Mouse (Mus musculus): ENCODE data around the gene Gsg1l.

The Gsg1l gene

GRCm38 (mm10) chr7:125983902-125984841 is 98.0 kb downstream of the Gsg1l start:
- no peak for DNase-seq (ENCODE audit: low read depth, low spot score)

DNA sequence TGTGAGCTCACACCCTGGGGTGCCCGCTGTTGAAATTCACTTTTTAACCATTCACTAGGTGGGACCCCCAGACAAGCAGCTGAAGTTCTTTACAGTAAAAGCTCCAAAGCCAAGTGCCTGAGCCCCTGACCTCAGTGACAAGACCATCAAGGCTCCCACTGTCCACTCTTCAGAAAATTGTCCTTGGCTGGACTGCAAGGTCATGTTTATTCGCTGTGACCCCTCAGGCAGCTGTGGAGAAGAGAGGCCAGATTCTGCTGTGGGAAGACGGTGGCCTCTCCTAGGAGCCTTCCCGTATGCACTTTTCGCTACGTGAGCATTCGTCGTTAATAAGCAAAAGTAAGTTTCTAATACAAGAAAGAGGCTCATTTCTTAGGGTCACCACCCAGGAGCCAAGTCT is 102.6 kb downstream of the Gsg1l start:
- no peak for DNase-seq (ENCODE audit: low read depth, low spot score)

- DNase-seq (ENCODE audit: low read depth, low spot score), result no peak
Measured at GRCm38 (mm10) chr7:125976695-125977094, 105.5 kb downstream of the Gsg1l start.

- no peak for DNase-seq (ENCODE audit: low read depth, low spot score)
Measured at GRCm38 (mm10) chr7:125975414-125975813, 106.8 kb downstream of the Gsg1l start.

DNA sequence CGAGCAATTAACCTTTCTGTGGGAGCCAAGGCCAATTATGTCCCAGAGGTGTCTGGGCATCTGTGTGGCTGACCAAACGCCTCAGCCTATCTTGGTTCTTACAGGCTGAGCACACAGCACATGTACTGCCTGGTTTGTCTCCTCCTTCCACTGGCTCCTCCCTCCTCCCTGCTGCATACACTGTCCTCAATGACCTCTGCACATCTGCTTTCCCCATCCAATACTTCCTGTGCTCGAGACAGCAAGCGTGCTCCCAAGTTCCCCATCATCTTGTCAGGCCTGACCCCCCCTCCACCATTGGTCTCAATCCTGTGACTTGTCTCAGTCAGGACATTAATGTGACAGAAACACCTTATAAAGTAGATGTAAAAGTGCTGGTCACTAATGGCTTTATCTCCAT is 108.3 kb downstream of the Gsg1l start:
- DNase-seq (ENCODE audit: low read depth, low spot score), result peak; percentile 14

DNA sequence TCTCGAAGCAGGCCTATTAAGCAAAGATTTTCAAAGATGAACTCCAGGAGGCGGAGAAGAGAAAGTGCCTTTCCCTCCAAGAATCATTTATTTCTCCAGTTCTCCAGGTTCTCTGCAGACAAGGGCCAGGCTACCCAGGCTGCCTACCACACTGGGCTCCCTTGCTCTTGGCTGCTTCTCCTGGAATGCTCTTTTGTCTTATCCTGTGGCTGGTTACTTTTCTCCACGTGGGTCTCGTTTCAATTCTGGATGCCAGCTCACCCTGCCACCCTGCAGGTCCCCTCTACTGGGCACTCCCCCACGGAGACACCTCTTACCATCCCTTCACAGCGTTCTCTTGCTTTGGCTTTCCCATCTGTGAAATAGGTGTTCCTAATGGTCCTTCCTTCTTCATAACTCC is 109.4 kb downstream of the Gsg1l start:
- DNase-seq (ENCODE audit: low read depth, low spot score), result no peak

GRCm38 (mm10) chr7:125972174-125972672 is 110.0 kb downstream of the Gsg1l start:
- no peak for DNase-seq (ENCODE audit: low read depth, low spot score)

- DNase-seq (ENCODE audit: low read depth, low spot score), result no peak
Measured at GRCm38 (mm10) chr7:125969076-125969475, 113.1 kb downstream of the Gsg1l start.

DNA sequence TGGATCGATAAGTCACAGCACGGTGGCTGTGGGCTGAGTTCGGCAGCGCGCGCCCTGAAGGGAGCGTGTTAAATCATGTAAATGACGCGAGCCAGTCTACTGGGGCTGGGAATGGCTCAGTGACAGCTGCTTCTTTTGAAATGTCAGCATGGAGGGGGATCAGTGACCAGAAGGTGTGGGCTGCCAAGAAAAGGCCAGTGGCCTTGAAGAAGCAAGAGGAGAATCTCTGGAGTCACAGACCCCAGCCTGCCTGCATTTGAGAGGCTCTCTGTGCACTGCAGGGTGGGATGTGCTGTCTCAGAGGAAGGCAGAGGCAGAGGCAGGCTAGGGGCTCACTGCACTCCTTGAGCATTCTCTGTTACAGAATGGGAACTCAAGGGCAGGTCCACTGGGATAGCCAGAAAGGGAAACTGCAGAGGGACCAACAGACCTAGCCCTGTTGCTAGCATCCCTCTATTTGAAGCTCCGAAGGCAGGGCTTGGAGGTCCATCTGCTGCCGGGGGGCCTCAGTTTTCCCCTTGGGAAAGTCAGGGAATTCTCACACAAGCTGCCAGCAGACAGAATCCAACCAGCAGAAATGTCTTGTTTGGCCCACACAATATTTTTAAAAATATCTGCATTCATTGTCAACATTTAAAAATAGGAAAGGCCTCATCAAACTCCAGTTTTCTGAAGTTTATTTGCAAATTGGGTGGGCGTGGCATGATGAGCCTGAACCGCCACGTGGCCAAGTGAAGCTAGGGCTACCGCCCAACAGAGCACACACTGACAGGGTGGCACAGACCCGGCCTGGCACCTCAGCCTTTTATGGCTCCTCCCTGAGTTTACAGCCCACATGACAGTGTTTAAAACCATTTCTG is 115.6 kb downstream of the Gsg1l start:
- no peak for DNase-seq (ENCODE audit: low read depth, low spot score)

- DNase-seq (ENCODE audit: low read depth, low spot score), result no peak
Measured at GRCm38 (mm10) chr7:125964087-125964607, 118.1 kb downstream of the Gsg1l start.

- DNase-seq (ENCODE audit: low read depth, low spot score), result peak; percentile 54
Measured at GRCm38 (mm10) chr7:125959294-125960048, 122.7 kb downstream of the Gsg1l start.

DNA sequence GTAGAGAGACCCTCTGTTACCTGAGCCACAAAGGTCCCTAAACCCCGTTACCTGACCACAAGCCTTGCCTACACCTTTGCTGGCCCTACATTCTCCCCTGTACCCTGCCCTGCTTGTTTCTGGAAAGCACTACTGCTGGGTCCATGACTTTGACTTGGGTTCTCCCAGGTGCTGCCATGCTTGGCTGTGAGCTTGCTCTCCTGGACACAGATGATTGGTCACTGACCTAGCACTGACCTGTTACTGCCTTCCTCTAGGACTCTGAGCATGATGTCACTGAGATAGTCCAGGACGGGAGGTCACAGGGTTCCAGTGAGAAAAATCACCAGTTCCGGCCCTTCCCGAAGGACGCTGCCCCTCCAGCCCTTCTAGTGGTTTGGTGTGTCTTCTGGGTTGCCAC is 123.4 kb downstream of the Gsg1l start:
- no peak for DNase-seq (ENCODE audit: low read depth, low spot score)

DNA sequence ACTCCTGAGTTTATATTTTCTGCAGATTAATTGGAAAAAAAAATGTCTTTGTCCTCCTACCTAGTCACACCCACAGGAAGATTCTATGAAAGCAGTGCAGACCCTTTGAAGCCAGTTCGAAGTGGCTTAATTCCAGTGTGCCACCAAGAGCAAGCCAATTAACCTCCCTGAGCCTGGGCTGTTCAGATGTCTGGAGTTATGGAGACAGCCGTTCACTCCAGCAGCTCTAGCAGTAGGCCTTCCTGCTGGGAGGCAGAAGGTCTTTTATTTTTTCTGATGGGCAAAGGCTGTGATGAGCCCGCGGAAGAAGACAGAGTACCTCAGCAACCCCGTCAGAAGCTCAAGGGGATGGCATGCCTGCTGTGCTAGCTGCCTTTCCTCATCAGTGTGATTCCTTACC is 127.2 kb downstream of the Gsg1l start:
- no peak for DNase-seq (ENCODE audit: low read depth, low spot score)

- no peak for DNase-seq (ENCODE audit: low read depth, low spot score)
Measured at GRCm38 (mm10) chr7:125954356-125954878, 127.8 kb downstream of the Gsg1l start.

DNA sequence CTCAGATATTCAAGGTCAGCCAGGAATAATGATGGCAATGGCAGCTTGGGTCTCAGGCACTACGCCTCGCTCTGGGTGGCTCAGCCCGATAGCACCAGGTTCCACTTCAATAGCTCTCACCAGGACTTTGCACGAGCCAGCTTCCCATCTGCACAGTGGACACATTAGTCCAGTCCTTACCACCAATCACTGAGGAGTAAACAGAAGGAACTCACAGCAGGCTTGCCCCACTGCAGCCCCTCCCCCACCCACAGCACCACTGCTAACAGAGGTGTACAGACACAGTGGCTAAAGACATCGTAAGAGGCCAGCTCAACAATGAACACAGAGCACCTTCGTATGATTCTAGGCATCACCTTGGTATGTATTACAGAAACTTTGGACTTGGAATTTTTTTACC is 128.4 kb downstream of the Gsg1l start:
- no peak for DNase-seq (ENCODE audit: low read depth, low spot score)

DNA sequence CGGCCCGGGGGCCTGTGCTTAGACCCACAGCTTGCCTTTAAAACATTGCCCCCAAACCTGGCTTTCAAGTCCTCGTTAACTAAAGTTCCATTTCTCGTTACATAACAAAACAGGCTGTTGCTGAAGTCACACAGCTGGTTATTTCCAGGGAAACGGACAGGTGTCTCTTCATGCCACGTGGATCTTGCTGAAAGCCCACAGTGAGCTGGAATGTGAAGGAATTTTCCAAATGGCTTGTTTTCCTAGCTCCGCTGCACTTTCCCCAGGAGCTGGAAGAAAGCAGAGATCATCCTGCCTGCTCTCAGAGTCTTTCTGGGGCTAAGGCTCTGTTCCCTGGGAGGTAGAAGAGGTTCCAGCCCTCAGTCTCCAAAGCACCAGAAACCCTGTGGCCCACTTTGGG is 130.3 kb downstream of the Gsg1l start:
- no peak for DNase-seq (ENCODE audit: low read depth, low spot score)

DNA sequence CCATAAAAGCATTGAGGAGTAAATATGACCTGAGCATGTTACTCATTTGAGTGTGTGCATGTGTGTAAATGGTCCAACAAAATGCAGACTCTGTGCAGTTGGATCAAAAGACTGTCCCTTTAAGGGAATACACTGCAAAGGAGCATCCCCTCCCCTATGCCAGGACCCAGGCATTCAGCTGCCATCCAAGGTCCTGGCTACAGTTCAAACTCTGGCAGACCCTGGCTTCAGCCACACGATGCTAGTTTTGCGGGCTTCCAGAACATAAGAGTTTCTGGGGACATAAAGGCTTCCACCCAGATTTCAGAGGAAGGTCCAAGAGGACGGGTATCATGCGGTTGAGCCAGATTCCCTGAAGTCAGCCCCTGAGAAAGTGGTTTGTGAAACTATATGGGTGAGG is 133.2 kb downstream of the Gsg1l start:
- no peak for DNase-seq (ENCODE audit: low read depth, low spot score)

- DNase-seq (ENCODE audit: low read depth, low spot score), result no peak
Measured at GRCm38 (mm10) chr7:125945915-125946314, 136.3 kb downstream of the Gsg1l start.

GRCm38 (mm10) chr7:125944631-125945030 is 137.6 kb downstream of the Gsg1l start:
- no peak for DNase-seq (ENCODE audit: low read depth, low spot score)

DNA sequence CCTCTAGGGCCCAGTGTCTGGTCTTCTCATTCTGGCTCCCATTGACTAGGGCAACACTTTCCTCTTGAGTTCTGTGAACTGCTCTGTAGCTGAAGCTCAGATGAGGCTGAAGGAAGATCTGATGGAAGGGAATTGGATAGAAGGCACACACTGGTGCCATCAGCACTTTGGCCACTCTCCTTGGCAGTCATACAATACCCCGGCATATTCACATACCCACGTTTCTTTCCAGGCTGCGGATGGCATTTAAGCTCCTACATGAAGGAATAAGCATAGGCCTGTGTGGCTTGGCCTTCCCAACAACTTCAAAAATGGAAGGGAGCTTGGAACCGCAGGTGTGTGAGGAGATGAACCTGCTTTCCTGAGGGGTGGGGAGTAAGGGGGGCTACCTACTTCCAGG is 138.7 kb downstream of the Gsg1l start:
- DNase-seq (ENCODE audit: low read depth, low spot score), result no peak
